Mouse (Mus musculus) forelimb bud, embryonic 11.5 days (tissue): ENCODE data around the gene Zfp955a.
"Not testable (repeated sequence)": the region's sequence is repeated elsewhere in the genome, so short reads cannot be mapped to it uniquely, and the experiment has no call there.

Source experiments
- DNase-seq: peaks from one replicate; pipeline ENCODE4 v3.0.0-alpha.2; 2012; ENCODE audit warnings: low read depth, low spot score

Zfp955a gene

GRCm38 (mm10) chr17:33254530-33255318 is at the start of gene Zfp955a:
TSS of gene Zfp955a (minus strand) at chr17:33255145.
- DNase-seq = not testable (repeated sequence)

DNA sequence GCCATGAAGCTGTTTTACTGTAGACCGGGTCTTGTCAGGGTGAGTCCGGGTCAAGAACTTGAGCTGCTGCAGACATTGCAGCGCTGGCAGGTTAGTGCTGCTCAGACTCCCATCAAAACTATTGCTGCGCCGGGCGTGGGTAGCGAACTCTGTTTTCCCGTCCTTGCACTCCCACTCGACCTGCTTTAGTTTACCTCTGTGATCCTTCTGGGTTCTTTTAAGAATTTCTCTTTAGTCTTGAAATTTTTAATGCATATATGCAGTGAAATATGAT is 34.9 kb upstream of the Zfp955a start:
- DNase-seq = not testable (repeated sequence)

- not testable (repeated sequence) for DNase-seq
Observed at GRCm38 (mm10) chr17:33289039-33289875, 34.3 kb upstream of the Zfp955a start, which contains the start of gene Zfp955b. TSS of gene Zfp955b (plus strand) at chr17:33289544.

DNA sequence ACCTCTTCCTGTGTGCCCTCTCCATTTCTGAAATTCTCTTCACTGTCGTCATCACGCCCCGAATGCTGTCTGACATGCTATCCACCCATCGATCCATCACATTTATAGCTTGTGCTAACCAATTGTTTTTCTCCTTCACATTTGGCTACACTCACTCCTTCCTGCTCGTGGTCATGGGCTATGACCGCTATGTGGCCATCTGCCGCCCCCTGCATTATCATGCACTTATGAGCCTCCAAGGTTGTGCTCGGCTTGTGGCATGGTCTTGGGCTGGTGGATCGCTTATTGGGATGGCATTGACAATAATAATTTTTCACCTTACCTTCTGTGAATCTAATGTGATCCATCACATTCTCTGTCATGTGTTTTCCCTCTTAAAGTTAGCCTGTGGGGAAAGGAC is 14.0 kb upstream of the Zfp955a start:
- no peak for DNase-seq

DNA sequence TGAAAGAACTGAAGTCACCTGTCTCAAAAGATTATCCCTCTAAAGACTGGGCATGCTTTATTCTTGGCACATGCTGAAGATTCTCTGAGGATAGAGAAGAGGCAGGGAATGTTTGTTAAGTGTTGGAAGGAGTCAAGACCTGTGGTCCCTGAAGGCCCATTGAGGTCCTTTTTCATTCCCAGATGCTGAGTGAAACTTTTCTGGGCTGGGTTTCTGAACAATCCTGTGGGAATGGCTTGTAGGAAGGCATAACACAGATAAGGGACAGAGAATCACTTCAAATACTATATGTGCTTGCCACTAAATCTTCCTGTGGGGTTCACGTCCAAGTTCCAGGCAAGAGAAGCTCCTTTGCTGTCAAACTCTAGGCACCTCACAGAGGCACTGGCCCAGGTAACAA is 9.4 kb upstream of the Zfp955a start, which contains the start of gene Olfr63:
Gene Olfr63 (plus strand): TSS at position 301 of the 400 bp plus-strand sequence.
- DNase-seq = no peak

DNA sequence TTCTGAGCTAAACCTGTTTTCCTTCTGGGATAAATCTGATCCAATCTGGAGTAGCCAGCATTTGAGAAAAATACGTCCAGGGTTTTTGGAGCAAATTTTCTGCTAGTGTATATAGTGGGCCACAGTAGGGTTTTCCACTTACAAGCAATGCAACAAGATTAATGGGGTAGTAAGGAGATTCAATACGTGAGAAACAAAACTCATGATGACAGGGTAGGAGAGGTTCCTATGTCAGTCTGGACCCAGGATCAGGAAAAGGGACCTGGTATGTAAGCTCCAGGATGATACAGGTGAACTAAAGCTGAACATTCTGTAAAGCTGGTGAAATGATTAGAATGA is 343 bp upstream of the Zfp955a start:
- DNase-seq = not testable (repeated sequence)

- DNase-seq = not testable (repeated sequence)
Observed at GRCm38 (mm10) chr17:33236646-33237045, 18.3 kb downstream of the Zfp955a start.

- DNase-seq = no peak
Observed at GRCm38 (mm10) chr17:33221590-33221989, 33.4 kb downstream of the Zfp955a start, which contains the start of gene Olfr1564. TSS of gene Olfr1564 (minus strand) at chr17:33221690.

- not testable (repeated sequence) for DNase-seq
Observed at GRCm38 (mm10) chr17:33191002-33191401, 63.9 kb downstream of the Zfp955a start, which contains the start of gene Olfr239. TSS of gene Olfr239 (plus strand) at chr17:33191302.
